Mouse (Mus musculus) bone marrow, adult 2 months (tissue): ENCODE data around the gene Igf2bp1.

Experiments
- CTCF ChIP-seq: fragments of 200-500 bp; IDR thresholded peaks from 2 replicates; pipeline ENCODE4 v1.5.1; 2011; ENCODE audit warnings: low read length, control low read depth; ENCODE audit not compliant: control insufficient read depth, insufficient read depth
- POLR2A ChIP-seq: fragments of 200-500 bp; IDR thresholded peaks from 2 replicates; pipeline ENCODE4 v1.6.1; 2011; ENCODE audit warnings: low read depth, mild to moderate bottlenecking, control low read depth, low read length, borderline replicate concordance; ENCODE audit not compliant: control insufficient read depth

DNA sequence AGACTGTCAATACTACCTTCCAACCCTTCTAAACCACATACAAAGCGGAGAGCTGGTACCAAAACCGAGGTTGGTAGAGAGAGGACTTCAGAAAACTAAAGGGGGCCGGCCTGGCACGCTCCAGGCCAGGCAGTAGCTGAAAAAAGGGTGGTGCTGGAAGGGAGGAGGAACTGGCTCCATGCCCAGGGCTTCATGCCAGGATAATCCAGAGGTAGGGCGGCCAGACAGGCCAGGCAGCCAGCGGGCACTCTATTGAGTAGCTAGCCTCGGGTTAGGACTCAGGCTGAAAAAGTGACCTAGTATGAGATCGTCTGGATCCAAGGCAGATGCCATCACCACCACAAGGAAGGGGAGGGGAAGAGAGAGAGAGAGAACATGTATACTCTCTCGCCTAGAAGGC is 17.2 kb downstream of the Igf2bp1 start:
- no peak for TF ChIP-seq CTCF
- TF ChIP-seq POLR2A, result no peak
